Mouse (Mus musculus) brown adipose tissue, adult 24 weeks (tissue): ENCODE measurements around the gene Rnf225. TPM values are rescaled to one million over a fixed set of nuclear protein-coding genes. Genes with fewer than 3 reads are reported as not detected.
A peak's percentile ranks its signal among the peaks of the same experiment; 100 is the strongest.
"Not testable (repeated sequence)": the region's sequence is repeated elsewhere in the genome, so short reads cannot be mapped to it uniquely, and the experiment has no call there.

Source experiments
- H3K27ac ChIP-seq: fragments of 200-500 bp; replicated peaks from 2 replicates; pipeline ENCODE4 v1.5.1; 2012; ENCODE audit warnings: low read depth, mild to moderate bottlenecking, low read length
- H3K4me1 ChIP-seq: fragments of 200-500 bp; 2 replicates; pipeline ENCODE4 v1.6.1; 2012; ENCODE audit warnings: low read length, mixed read lengths; ENCODE audit not compliant: control insufficient read depth, insufficient read depth, insufficient read length
- H3K4me3 ChIP-seq: fragments of 200-500 bp; 2 replicates; pipeline ENCODE4 v1.5.1; 2012; ENCODE audit warnings: low read depth, mild to moderate bottlenecking, low read length, moderate library complexity; ENCODE audit not compliant: insufficient read depth
- polyA plus RNA-seq: library from polyadenylated mRNA; stranded (reverse); fragments of >200 nt; gene quantifications from 2 replicates; pipeline ENCODE4 v1.2.4, GENCODE M21; 2012; ENCODE audit not compliant: missing spikeins, insufficient read depth, insufficient read length

The Rnf225 gene
- not detected in 2 replicates for polyA plus RNA-seq

DNA sequence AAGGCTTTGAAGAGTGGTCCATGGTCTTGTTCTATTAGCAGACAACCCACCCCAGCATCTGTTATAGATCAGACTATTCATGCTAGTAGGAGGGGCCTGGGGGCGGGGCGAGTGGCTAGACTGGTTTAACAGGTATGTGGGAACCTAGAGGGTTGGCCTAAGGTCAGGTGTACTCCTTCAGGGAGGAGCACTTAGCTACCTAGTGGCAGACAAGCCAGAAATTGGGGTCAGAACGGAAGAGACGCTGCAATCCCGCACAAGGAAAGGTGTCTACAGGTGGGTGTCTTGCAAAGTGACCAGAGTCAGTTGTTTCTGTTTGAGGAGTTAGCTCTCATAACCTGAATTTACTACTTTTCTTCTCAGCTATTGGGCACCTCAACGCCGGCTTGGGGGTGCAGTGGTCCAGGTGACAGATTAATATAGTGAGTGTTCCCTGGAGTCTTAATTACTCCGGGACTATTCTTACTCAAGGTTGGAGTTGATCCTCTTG, at the start of gene Rnf225:
Rnf225 (plus strand) TSS at position 226 of the 490 bp plus-strand sequence.
- peaks cover 6% of the 10 kb centered on the region for H3K4me1 ChIP-seq
- H3K4me3 ChIP-seq, result peak within 1 kb of the TSS; percentile 30; the same call in 1 of the 2 replicates
- H3K27ac ChIP-seq, result no peak within 1 kb of the TSS

DNA sequence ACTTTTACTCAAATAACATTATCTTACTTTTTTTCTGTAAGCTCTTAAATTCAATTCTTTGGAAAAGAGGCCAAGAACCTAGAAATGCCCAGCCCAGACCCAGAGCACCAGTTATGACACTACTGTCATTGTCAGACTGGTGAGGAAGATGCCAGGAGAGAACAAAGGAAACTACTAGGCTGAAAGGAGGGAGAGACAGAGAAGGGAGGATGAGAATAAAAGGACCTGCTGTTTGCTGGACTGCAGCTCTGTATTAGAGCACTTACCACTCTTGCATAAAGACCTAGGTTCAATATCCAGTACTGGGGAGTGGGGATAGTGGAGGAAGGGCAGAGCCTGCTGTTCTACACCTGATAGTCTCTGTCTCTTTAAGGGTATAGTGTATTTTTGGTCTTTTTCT, 47.2 kb upstream of the Rnf225 start:
- peaks cover 3% of the 10 kb centered on the region; the same call in 1 of the 2 replicates for H3K4me1 ChIP-seq
- H3K27ac ChIP-seq, result no peak overlapping the region
- H3K4me3 ChIP-seq, result no peak overlapping the region

DNA sequence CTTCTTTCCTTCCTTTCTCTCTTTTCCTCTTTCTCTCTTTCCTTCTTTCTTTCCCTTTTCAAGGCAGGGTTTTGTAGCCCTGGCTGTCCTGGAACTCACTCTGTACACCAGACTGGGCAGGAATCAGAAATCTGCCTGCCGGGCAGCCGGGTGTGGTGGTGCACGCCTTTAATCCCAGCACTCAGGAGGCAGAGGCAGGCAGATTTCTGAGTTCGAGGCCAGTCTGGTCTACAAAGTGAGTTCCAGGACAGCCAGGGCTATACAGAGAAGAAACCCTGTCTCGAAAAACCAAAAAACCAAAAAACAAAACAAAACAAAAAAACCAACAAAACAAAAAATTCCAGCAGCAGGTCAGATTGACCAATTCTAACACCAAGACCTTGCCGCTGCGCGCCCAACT, 46.7 kb upstream of the Rnf225 start:
- not testable (repeated sequence) for H3K27ac ChIP-seq, H3K4me1 ChIP-seq
- peak overlapping the region; percentile 53 for H3K4me3 ChIP-seq

DNA sequence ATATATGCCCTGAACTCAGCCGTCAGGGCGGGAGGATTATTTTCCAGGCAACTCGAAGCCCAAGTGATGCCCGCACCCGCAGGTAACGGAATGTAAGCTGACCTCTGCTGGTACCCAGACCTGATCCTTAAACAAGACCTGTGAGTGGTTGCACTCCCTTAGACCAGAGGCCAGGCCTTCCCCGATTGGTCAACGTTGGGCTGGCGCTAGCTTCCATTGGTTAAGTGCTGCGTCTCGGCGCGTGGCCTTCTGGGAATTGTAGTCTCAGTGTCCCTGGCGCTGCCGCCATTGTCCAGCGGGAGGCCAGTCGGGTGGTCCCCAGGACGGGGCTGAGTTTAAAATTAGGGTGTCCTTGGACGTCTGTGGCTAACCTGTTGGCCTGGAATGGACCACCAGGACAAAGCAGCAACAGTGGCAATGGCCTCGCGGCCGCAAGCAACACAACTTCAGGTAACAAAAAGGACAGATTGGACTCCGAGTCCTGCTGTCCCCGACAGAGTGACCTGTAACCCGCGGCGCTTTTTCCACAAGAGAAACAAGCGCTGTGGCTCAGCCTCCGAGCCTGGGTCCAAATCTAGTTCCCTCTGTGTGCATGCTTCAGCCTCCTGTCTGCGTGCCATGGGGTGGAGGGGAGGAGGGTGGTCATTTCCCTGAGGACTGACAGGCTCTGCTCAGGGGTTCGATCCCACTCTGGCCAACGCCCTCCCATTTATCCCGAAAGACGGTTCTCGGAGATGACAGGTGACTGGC, 46.1 kb upstream of the Rnf225 start, which contains the start of gene Zfp128:
Zfp128 (plus strand) TSS at position 267 of the 750 bp plus-strand sequence.
- Histone ChIP-seq H3K27ac (peak within 1 kb of the TSS; percentile 21; the same call in 1 of the 2 replicates), H3K4me1 (peaks cover 3% of the 10 kb centered on the region; the same call in 1 of the 2 replicates), H3K4me3 (peak within 1 kb of the TSS; percentile 85)

DNA sequence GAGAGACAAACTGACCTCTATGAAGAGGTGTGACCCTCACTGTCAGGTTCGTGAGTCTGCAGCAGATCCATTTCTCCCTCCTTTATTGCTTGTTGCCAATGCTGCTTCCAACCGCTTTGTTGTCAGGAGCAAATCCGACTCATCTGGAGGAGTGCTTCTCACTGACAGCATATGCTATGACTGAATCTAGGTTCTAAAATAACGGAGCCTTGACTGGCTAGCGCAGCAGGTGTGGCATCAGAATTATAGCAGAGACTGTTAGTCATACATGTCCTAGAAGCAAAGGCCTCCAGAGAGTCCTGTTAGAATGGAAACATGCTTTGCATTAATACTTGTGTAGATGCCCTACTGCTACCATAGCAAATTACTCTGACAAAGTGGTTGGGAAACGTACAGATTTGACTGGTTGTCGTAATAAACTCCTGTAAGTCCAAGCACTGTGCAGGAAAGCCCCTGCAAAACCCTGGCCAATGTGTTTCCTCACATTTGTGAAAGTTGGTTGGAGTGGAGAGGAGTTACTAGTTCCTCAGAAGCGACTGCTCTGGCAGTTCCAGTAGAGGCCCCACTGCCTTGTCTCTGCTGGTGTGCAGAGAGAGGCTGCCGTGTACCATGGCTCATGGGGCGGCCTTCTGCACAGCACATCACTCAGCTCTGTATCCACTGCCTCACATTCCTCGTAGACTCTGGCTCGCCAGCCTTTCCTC, 40.5 kb upstream of the Rnf225 start:
- Histone ChIP-seq H3K4me3 (no peak overlapping the region), H3K27ac (no peak overlapping the region), H3K4me1 (no peaks in the 10 kb centered on the region)

DNA sequence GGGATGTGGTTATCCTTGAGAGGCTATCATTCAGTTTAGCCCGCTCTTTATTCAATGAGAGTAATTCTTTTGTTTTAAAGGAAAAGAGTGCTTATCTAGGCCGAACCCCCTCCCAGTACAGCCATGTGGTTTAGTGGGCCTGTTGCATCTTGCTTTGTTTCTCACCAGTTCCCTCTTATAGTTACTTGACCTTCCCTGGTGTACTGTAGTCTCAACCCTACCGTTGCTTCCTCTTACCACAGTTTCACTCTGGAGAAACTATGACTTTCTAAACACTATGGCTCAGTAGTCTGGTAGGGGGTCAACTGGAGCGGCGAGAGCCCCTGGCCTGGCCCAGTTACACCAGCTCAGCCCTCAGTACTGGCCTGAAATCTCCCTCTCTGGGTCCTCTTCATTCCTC, 39.6 kb upstream of the Rnf225 start:
- H3K4me1 ChIP-seq, result no peaks in the 10 kb centered on the region
- H3K4me3 ChIP-seq, result no peak overlapping the region
- no peak overlapping the region for H3K27ac ChIP-seq

DNA sequence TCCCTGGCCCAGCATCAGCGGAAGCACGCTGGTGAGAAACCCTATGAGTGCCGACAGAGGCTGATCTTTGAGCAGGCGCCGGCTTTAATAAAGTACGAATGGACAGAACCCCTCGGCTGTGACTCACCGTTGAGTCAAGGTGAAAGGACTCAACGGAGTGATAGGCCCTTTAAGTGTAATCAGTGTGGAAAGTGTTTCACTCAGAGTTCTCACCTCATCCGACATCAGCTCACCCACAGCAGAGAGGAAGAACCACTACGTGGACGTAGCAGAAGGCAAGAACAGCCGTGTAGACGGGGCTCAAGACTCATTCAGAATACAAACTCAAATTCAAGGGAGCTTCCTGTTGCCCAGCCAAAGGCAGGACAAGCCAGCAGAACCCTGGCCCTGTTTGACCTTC, 36.3 kb upstream of the Rnf225 start:
- H3K4me1 ChIP-seq, result no peaks in the 10 kb centered on the region
- no peak overlapping the region for H3K4me3 ChIP-seq
- no peak overlapping the region for H3K27ac ChIP-seq

DNA sequence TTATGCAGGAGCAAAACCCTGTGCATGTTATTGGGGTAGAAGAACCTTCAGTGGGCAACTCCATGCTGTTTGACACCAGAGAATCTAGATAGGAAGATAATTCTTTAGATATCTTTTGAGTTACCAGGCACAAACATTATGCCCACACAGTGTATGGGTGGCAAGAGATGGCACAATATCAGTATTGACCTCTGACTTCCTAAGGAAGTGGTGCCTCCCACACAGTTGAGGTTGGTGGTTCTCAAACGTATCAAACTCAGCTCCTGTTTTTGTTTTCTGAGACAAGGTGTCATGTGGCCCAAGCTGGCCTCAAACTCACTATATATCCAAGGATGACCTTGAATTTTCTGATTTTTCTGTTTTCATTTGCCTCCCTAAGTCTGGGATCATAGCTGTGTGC, 35.9 kb upstream of the Rnf225 start:
- Histone ChIP-seq H3K4me3 (no peak overlapping the region), H3K4me1 (no peaks in the 10 kb centered on the region), H3K27ac (no peak overlapping the region)

DNA sequence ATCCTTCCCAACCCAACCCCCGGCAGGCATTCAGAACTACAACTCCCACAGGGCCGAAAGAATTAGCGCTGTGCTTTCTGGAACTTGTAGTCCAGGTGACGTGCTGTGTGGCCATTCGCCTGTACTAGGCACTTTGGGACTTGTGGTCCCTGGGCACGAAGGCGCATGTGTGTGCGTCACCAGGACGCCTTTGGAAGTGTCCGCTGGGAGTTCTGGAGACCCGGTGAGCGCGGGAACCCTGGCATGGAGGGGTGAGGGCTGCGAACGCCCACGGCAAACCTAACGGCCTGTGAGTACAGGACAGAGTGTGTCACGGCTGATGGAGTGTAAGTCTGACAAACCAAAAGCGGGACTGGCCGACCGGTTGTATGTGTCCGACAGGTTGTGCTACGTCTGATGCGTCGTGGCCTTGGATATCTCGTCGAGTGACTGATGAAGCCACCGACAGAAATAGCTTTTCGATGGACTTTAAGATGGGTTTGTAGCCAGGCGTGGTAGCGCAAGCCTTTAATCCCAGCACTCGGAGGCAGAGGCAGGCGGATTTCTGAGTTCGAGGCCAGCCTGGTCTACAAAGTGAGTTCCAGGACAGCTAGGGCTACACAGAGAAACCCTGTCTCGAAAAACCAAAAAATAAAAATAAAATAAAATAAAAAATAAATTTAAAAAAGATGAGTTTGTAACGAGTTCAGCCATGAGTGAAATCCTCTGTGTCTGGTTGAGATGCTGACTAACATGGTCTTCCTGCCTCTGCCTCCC, 29.4 kb upstream of the Rnf225 start, which contains the start of gene Zscan22:
Zscan22 (plus strand) TSS at position 161 of the 756 bp plus-strand sequence.
- H3K4me1 ChIP-seq, result no peaks in the 10 kb centered on the region
- 0 out of 2 replicates have a peak within 1 kb of the TSS, but pooled peaks have one; percentile 8 for H3K27ac ChIP-seq
- peak within 1 kb of the TSS; percentile 72 for H3K4me3 ChIP-seq

DNA sequence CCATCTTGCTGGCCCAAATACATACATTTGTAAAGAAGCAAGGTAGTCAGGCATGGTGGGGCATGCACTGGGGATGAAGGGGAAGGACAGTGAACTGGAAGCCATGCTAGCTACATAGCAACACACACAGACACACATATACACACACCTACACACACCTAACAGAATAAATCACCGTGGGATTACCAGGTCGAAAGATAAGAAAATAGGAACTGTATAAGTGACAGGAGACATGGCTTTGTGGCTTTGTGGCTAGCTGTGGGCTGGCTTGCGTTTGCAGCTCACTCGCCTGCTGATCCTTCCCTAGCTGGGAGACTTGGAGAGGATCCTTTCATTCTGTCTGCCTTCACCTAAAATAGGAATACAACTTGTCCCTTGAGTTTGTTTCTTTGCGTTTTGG, 25.7 kb upstream of the Rnf225 start:
- Histone ChIP-seq H3K4me1 (no peaks in the 10 kb centered on the region), H3K27ac (no peak overlapping the region), H3K4me3 (no peak overlapping the region)

DNA sequence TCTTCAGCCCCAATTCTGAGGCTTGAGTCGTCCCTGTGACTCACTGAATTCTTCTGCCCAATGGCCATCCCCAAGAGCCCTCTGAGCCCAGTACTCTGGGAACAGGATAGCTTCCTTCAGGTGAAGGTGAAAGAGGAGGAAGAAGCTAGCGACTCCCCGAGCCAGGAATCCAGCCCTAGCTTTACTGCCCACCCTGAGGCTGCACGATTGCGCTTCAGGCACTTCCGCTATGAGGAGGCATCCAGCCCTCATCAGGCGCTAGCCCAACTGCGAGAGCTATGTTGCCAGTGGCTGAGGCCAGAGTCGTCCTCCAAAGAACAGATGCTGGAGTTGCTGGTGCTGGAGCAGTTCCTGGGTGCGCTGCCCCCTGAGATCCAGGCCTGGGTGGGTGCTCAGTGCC, 23.6 kb upstream of the Rnf225 start:
- Histone ChIP-seq H3K27ac (no peak overlapping the region), H3K4me1 (no peaks in the 10 kb centered on the region), H3K4me3 (no peak overlapping the region)

DNA sequence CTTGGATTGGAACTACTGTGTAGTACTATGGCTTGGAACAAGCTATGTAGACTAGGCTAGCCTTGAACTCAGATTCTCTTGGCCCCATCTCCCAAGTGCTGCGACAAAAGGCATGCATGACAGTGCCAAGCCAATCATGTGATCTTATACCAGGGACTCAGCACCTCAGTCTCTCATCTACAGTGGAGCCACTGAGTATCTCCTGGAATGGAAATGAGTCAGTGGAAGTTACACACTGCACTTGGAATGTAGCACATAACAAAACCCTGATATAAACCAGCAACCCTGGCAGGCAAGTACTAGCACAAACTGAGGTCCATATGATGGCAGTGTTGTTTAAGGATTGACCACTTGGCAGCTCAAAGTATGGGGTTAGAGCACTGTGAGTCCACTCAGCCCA, 22.1 kb upstream of the Rnf225 start:
- Histone ChIP-seq H3K27ac (no peak overlapping the region), H3K4me1 (no peaks in the 10 kb centered on the region; the same call in 1 of the 2 replicates), H3K4me3 (no peak overlapping the region)

DNA sequence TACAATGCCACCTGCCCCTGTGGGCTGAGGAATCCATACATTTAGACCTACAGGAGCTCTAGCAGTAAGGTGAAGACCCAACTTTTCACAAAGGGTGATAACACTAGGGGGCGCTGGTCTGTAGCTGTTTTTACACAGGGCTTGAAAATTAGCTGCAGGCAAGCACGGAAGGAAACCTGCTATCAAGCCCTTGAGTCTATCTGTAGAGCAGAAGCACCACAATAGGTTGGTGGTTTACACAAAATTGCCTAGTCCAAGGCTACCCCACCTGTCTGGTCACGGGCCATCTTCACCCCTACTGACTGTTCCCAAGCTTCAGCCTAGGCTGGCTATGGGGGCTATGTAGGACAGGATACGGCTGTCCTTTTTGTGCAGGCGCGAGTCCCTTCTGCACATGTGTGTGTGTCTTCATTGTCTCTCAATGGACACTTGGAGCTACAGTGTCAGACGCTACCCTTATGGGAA, 17.7 kb upstream of the Rnf225 start:
- Histone ChIP-seq H3K4me1 (no peaks in the 10 kb centered on the region; the same call in 1 of the 2 replicates), H3K27ac (peak overlapping the region; percentile 93), H3K4me3 (peak overlapping the region; percentile 68)

DNA sequence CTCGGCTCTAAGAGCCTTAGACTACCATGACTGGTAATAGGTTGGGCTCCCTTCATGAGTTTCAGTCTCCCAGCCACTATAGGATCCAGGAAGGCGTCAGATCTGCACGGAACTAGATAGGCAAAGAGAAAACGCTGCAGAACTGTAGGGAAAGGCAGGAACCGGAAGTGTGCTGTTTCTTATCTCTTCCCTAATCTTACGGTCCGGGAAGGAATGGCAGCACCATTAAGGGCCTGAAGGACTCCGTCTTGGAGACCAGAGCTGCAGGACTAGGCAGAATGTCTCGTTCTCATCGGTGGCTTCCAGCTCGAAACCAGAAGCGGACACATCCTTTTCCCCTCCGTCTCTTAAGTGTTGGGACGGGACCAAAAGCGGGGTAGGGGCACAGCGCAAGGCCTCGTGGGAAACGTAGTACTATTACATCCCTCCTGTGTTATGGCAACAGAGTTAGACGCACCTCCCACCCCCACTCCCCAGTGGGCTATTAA, 17.0 kb upstream of the Rnf225 start:
- H3K4me3 ChIP-seq, result peak overlapping the region; percentile 68
- peak overlapping the region; percentile 93 for H3K27ac ChIP-seq
- no peaks in the 10 kb centered on the region; the same call in 1 of the 2 replicates for H3K4me1 ChIP-seq
